Mouse (Mus musculus) MEL (cell line): ENCODE measurements around the gene Majin. TPM values are rescaled to one million over a fixed set of nuclear protein-coding genes. Genes with fewer than 3 reads are reported as not detected.

Source experiments
- DNase-seq: peaks from one replicate; pipeline ENCODE4 v3.0.0; 2011; ENCODE audit warnings: low read depth, low spot score
- H3K27ac ChIP-seq: 2 replicates; pipeline ENCODE4 v1.5.1; 2012; ENCODE audit warnings: low read depth, mild to moderate bottlenecking, control low read depth, low read length, moderate library complexity; ENCODE audit not compliant: control insufficient read depth
- H3K27me3 ChIP-seq, 2 experiments: fragments of 150-350 bp in 1 of 2; sonication (generic) in 1 of 2; 2 replicates each; pipeline ENCODE4 v1.6.1; 2012; ENCODE audit warnings: low read length in 2 of 2, mild to moderate bottlenecking in 2 of 2, improper control_type of control experiment in 1 of 2, moderate library complexity in 1 of 2; ENCODE audit not compliant: insufficient read depth in 2 of 2, control insufficient read depth in 1 of 2
- H3K36me3 ChIP-seq, 2 experiments: 2 replicates each; pipeline ENCODE4 v1.6.1; 2012 to 2014; ENCODE audit warnings: low read length in 2 of 2, improper control_type of control experiment in 1 of 2, inconsistent platforms in 1 of 2, mild to moderate bottlenecking in 1 of 2; ENCODE audit not compliant: insufficient read depth in 2 of 2, control insufficient read depth in 1 of 2
- H3K4me1 ChIP-seq, 2 experiments: fragments of 150-350 bp in 1 of 2; sonication (generic) in 1 of 2; 2 replicates each; pipeline ENCODE4 v1.6.1; 2012; ENCODE audit warnings: low read length in 2 of 2, improper control_type of control experiment in 1 of 2, mild to moderate bottlenecking in 1 of 2; ENCODE audit not compliant: insufficient read depth in 2 of 2, control insufficient read depth in 1 of 2
- H3K4me3 ChIP-seq, 2 experiments: fragments of 150-350 bp in 1 of 2; sonication (generic) in 1 of 2; 2 replicates each; pipeline ENCODE4 v1.5.1; 2012; ENCODE audit warnings: low read depth in 2 of 2, low read length in 2 of 2, mild to moderate bottlenecking in 2 of 2, moderate library complexity in 2 of 2, control low read depth in 1 of 2, improper control_type of control experiment in 1 of 2; ENCODE audit not compliant: control insufficient read depth in 1 of 2, insufficient read depth in 1 of 2
- H3K79me2 ChIP-seq: 2 replicates; pipeline ENCODE4 v1.6.1; 2012; ENCODE audit warnings: mild to moderate bottlenecking, low read length, moderate library complexity; ENCODE audit not compliant: control insufficient read depth, poor library complexity, insufficient read depth
- H3K9ac ChIP-seq: 2 replicates; pipeline ENCODE4 v1.6.1; 2012; ENCODE audit warnings: low read depth, mild to moderate bottlenecking, control low read depth, low read length, moderate library complexity; ENCODE audit not compliant: control insufficient read depth, poor library complexity, severe bottlenecking
- H3K9me3 ChIP-seq: fragments of 150-350 bp; sonication (generic); replicated peaks from 2 replicates; pipeline ENCODE4 v1.6.1; 2012; ENCODE audit warnings: mild to moderate bottlenecking, low read length, improper control_type of control experiment, moderate library complexity; ENCODE audit not compliant: insufficient read depth
- BHLHE40 ChIP-seq: IDR thresholded peaks from 2 replicates; pipeline ENCODE4 v1.6.1; 2012; ENCODE audit warnings: low read depth, mild to moderate bottlenecking, inconsistent platforms, low read length, improper control_type of control experiment, borderline replicate concordance
- CHD2 ChIP-seq: IDR thresholded peaks from 2 replicates; pipeline ENCODE4 v1.6.1; 2011; ENCODE audit warnings: low read length, improper control_type of control experiment
- ELF1 ChIP-seq: IDR thresholded peaks from 2 replicates; pipeline ENCODE4 v1.6.1; 2014; ENCODE audit warnings: low read depth, mild to moderate bottlenecking, inconsistent platforms, low read length, improper control_type of control experiment, moderate library complexity
- EP300 ChIP-seq, 2 experiments: IDR thresholded peaks; 2 replicates each; pipeline ENCODE4 v1.6.1; 2011; ENCODE audit warnings: improper control_type of control experiment in 2 of 2, low read length in 2 of 2, low read depth in 1 of 2, mild to moderate bottlenecking in 1 of 2
- ETS1 ChIP-seq: IDR thresholded peaks from 2 replicates; pipeline ENCODE4 v1.6.1; 2012; ENCODE audit warnings: low read depth, mild to moderate bottlenecking, inconsistent platforms, low read length, improper control_type of control experiment, moderate library complexity
- GABPA ChIP-seq: IDR thresholded peaks from 2 replicates; pipeline ENCODE4 v1.6.1; 2012; ENCODE audit warnings: low read depth, mild to moderate bottlenecking, inconsistent platforms, low read length, improper control_type of control experiment, moderate library complexity
- GATA1 ChIP-seq: IDR thresholded peaks from 2 replicates; pipeline ENCODE4 v1.6.1; 2011; ENCODE audit warnings: low read depth, low read length, improper control_type of control experiment
- JUND ChIP-seq: IDR thresholded peaks from 2 replicates; pipeline ENCODE4 v1.6.1; 2011; ENCODE audit warnings: low read depth, mild to moderate bottlenecking, improper control_type of control experiment, low read length
- KAT2A ChIP-seq: conservative IDR thresholded peaks from 2 replicates; pipeline ENCODE4 v1.6.1; 2012; ENCODE audit warnings: low read depth, low read length, improper control_type of control experiment, inconsistent platforms
- MAFK ChIP-seq: IDR thresholded peaks from 2 replicates; pipeline ENCODE4 v1.6.1; 2011; ENCODE audit warnings: low read depth, mild to moderate bottlenecking, low read length, improper control_type of control experiment, borderline replicate concordance
- MAX ChIP-seq: IDR thresholded peaks from 2 replicates; pipeline ENCODE4 v1.6.1; 2011; ENCODE audit warnings: low read length, improper control_type of control experiment
- MAZ ChIP-seq: IDR thresholded peaks from 2 replicates; pipeline ENCODE4 v1.6.1; 2012; ENCODE audit warnings: low read depth, mild to moderate bottlenecking, inconsistent platforms, low read length, improper control_type of control experiment
- MXI1 ChIP-seq: IDR thresholded peaks from 2 replicates; pipeline ENCODE4 v1.6.1; 2011; ENCODE audit warnings: mild to moderate bottlenecking, low read depth, low read length, improper control_type of control experiment
- MYB ChIP-seq: IDR thresholded peaks from 2 replicates; pipeline ENCODE4 v1.6.1; 2011; ENCODE audit warnings: mild to moderate bottlenecking, low read depth, low read length, improper control_type of control experiment
- NELFE ChIP-seq: IDR thresholded peaks from 2 replicates; pipeline ENCODE4 v1.6.1; 2011; ENCODE audit warnings: low read depth, low read length, improper control_type of control experiment
- NRF1 ChIP-seq: IDR thresholded peaks from 2 replicates; pipeline ENCODE4 v1.6.1; 2014; ENCODE audit warnings: low read depth, mild to moderate bottlenecking, inconsistent platforms, low read length, improper control_type of control experiment, moderate library complexity; ENCODE audit not compliant: poor library complexity, insufficient read depth, severe bottlenecking
- POLR2AphosphoS5 ChIP-seq: IDR thresholded peaks from 2 replicates; pipeline ENCODE4 v1.6.1; 2012; ENCODE audit warnings: low read depth, borderline replicate concordance, mild to moderate bottlenecking, inconsistent platforms, low read length, moderate library complexity, mixed read lengths
- RCOR1 ChIP-seq: IDR thresholded peaks from 2 replicates; pipeline ENCODE4 v1.6.1; 2012; ENCODE audit warnings: low read depth, mild to moderate bottlenecking, inconsistent platforms, low read length, improper control_type of control experiment
- SMC3 ChIP-seq: IDR thresholded peaks from 2 replicates; pipeline ENCODE4 v1.6.1; 2011; ENCODE audit warnings: low read depth, low read length, improper control_type of control experiment
- TAL1 ChIP-seq: IDR thresholded peaks from 2 replicates; pipeline ENCODE4 v1.6.1; 2012; ENCODE audit warnings: mild to moderate bottlenecking, inconsistent platforms, low read length, moderate library complexity, mixed read lengths
- TBP ChIP-seq: IDR thresholded peaks from 2 replicates; pipeline ENCODE4 v1.8.0; 2011; ENCODE audit warnings: low read depth, low read length, improper control_type of control experiment
- TCF12 ChIP-seq: IDR thresholded peaks from 2 replicates; pipeline ENCODE4 v1.6.1; 2014; ENCODE audit warnings: low read depth, mild to moderate bottlenecking, inconsistent platforms, low read length, improper control_type of control experiment, moderate library complexity
- ZC3H11A ChIP-seq: IDR thresholded peaks from 2 replicates; pipeline ENCODE4 v1.6.1; 2012; ENCODE audit warnings: low read depth, mild to moderate bottlenecking, inconsistent platforms, low read length, improper control_type of control experiment
- ZMIZ1 ChIP-seq: IDR thresholded peaks from 2 replicates; pipeline ENCODE4 v1.6.1; 2012; ENCODE audit warnings: low read depth, mild to moderate bottlenecking, inconsistent platforms, low read length, improper control_type of control experiment, moderate library complexity
- ZNF384 ChIP-seq: IDR thresholded peaks from 2 replicates; pipeline ENCODE4 v1.6.1; 2012; ENCODE audit warnings: low read depth, mild to moderate bottlenecking, inconsistent platforms, low read length, improper control_type of control experiment
- polyA plus RNA-seq, 2 experiments: library from polyadenylated mRNA; stranded (reverse) in 1 of 2; unstranded in 1 of 2; fragments of >175 nt in 1 of 2; fragments of >200 nt in 1 of 2; gene quantifications; 2 replicates each; pipeline versions ENCODE4 v1.2.1 to v1.2.4; 2012; ENCODE audit warnings: low replicate concordance in 2 of 2, low read depth in 1 of 2; ENCODE audit not compliant: insufficient read length in 2 of 2, insufficient read depth in 1 of 2, missing spikeins in 1 of 2
- total RNA-seq: library from RNA; depleted of rRNA; stranded (reverse); fragments of 300-350 nt; gene quantifications from 2 replicates; pipeline ENCODE4 v1.2.3, GENCODE M21; 2012

The Majin gene
- total and polyA plus RNA-seq, 3 experiments, result not detected

DNA sequence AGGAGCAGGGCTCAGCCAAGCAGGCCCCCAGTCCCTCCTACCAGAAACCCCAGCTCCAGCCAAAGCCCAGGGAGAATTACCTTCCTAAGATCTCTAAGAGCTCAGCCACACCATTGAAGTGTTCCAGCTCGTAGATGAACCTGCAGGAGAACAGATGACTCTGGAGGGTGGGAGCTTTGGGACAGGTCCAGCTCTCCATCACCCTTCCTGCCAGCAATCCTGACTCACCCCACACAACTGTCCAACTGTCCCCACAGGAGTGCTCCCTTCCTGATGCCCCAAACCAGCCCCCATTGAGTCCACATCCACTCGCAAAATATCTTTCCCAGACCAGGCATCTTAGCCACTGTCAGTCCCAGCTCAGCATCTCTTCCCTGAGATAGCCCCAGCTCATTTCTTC is 46.8 kb downstream of the Majin start:
- peaks cover 0 to 8% of the 10 kb centered on the region in 2 experiments; a peak in 2 of 4 replicates for H3K36me3 ChIP-seq
- no peak for TF ChIP-seq MAX
- no peak for TF ChIP-seq POLR2AphosphoS5
- no peak for TF ChIP-seq TCF12
- no peak for TF ChIP-seq ZC3H11A
- no peak for TF ChIP-seq GATA1
- TF ChIP-seq MAZ, result no peak
- no peak for TF ChIP-seq GABPA
- TF ChIP-seq NRF1, result no peak
- no peak for TF ChIP-seq ETS1
- TF ChIP-seq KAT2A, result no peak
- no peak for TF ChIP-seq EP300 (IDR thresholded peaks at IDR 0.05; ENCODE audit: low read depth in 1 of 2, low read length in 2 of 2)
- TF ChIP-seq ELF1, result no peak
- no peak for TF ChIP-seq ZMIZ1
- no peak for TF ChIP-seq TBP
- TF ChIP-seq CHD2, result no peak
- TF ChIP-seq BHLHE40, result no peak
- no peak for DNase-seq

DNA sequence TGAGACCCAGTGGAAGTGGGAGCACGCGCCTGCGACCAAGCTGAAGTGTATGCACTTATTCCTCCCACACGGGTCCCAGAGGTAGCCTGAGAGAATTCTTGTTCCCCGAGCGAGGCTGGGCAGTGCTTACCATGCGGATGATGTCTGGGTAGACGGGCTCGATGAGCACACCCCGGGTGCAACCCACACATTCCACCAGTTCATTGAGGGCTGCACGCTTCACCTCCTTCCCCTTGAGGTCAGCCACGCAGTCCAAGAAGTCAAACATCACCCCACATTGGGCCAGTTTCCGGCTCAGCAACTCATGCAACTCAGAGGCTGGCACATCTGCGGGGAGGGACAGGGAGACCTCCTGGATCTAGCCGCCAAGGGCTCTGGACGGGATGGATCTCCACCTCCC is 49.5 kb downstream of the Majin start:
- Histone ChIP-seq H3K27ac (no peak overlapping the region), H3K27me3 (no peaks in the 10 kb centered on the region), H3K4me1 (peaks cover 2 to 27% of the 10 kb centered on the region in 2 experiments; a peak in 2 of 4 replicates), H3K9me3 (no peaks in the 10 kb centered on the region), H3K36me3 (peaks cover 0 to 22% of the 10 kb centered on the region in 2 experiments; a peak in 2 of 4 replicates), H3K4me3 (no peak overlapping the region), H3K9ac (no peak overlapping the region), H3K79me2 (peaks cover 5% of the 10 kb centered on the region; the same call in 1 of the 2 replicates)
- DNase-seq, result no peak
- TF ChIP-seq MAFK (no peak), TCF12 (no peak), NELFE (no peak), TAL1 (no peak), RCOR1 (no peak), MXI1 (no peak), MYB (no peak), GATA1 (no peak), ZNF384 (no peak), JUND (no peak), ZMIZ1 (no peak), KAT2A (no peak), ZC3H11A (no peak), SMC3 (no peak), POLR2AphosphoS5 (no peak)
- TF ChIP-seq, all 39 proteins: peak for 0

More for the DNA sequence above, 46.8 kb downstream of the Majin start:
- H3K4me1 ChIP-seq, result peaks cover 0 to 14% of the 10 kb centered on the region in 2 experiments; a peak in 2 of 4 replicates
- H3K27me3 ChIP-seq, result no peaks in the 10 kb centered on the region
- no peak overlapping the region for H3K4me3 ChIP-seq
- no peaks in the 10 kb centered on the region for H3K9me3 ChIP-seq
- H3K27ac ChIP-seq, result no peak overlapping the region
- H3K79me2 ChIP-seq, result peaks cover 5% of the 10 kb centered on the region; the same call in 1 of the 2 replicates
- no peak overlapping the region for H3K9ac ChIP-seq
